Mouse (Mus musculus): ENCODE data around the gene Zbtb38. TPM values are rescaled to one million over a fixed set of nuclear protein-coding genes. Genes with fewer than 3 reads are reported as not detected.

Zbtb38 gene
- polyA plus RNA-seq, 1 experiment from 2014 or later: 7.5 TPM

DNA sequence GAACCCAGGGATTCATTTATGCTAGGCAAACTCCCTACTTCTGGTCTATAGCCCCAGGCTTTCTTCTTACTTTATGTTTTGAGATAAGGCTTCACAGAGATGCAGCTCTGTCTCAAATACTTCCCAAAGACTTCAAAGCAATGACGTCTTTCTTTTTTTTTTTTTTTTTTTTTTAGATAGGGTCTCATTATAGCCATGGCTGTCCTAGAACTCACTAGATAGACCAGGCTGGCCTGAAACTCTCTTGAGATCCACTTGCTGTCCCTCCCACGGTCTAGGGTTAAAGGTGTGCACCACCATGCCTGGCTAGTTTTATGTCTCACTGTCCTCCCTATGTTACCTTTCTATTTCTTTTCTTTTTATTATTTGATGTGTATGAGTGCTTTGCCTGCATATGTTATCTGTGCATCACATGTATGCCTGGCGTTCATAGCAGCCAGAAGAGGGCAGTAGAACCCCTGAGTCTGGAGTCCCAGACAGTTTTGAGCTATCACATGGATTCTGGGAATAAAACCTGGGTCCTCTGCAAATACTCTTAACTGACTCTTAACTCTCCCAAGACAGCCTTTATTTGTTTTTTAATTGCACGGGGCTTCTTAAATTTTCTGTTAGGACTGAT lies 37.9 kb upstream of the Zbtb38 start:
- no peak for DNase-seq
- no peaks in the 10 kb centered on the region for H3K27me3 ChIP-seq (ENCODE audit: insufficient read depth, low read length)
- H3K4me1 ChIP-seq (ENCODE audit: insufficient read depth): peaks cover 2% of the 10 kb centered on the region; the same call in 1 of the 2 replicates
- no peak for ATAC-seq
- TF ChIP-seq CTCF (IDR thresholded peaks at IDR 0.05; ENCODE audit: low read depth) (peak; percentile 52), EP300 (IDR thresholded peaks at IDR 0.05; ENCODE audit: low read depth) (no peak)
- 45% methylated on average over 4 of the region's 4 CpGs for WGBS (ENCODE audit: insufficient replicate concordance)
- no peak overlapping the region for H3K27ac ChIP-seq (ENCODE audit: low read depth)
- H3K4me3 ChIP-seq (ENCODE audit: low read depth, low read length): no peak overlapping the region
- H3K4me2 ChIP-seq (ENCODE audit: low read depth, low read length): no peak overlapping the region
- H3K9me3 ChIP-seq (ENCODE audit: low read length): no peaks in the 10 kb centered on the region
- H3K9ac ChIP-seq (replicated peaks): no peak overlapping the region
- H3K36me3 ChIP-seq (replicated peaks; ENCODE audit: insufficient read depth, low read length): no peaks in the 10 kb centered on the region

DNA sequence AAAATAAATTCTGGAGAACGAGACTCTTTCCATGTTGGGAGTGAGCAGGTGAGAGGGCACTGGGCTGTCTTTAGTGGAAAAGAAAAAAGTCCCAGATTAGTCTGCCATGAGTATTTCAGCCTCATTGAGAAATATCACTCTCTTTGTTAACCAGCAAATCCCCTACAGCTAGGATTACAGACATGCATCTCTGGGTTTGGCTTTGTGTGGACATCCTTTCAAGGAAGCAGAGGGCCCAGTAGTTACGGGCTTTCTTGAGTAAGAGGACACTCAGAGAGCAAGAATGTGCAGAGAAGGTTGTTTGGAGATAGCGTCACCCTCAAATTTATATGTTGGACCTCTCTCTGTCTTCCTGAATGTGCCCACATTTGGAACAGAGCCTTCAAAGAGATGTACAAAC lies 37.3 kb upstream of the Zbtb38 start:
- DNase-seq (no peak), ATAC-seq (no peak)
- Histone ChIP-seq H3K4me3 (ENCODE audit: low read depth, low read length) (no peak overlapping the region), H3K27ac (ENCODE audit: low read depth) (no peak overlapping the region), H3K36me3 (replicated peaks; ENCODE audit: insufficient read depth, low read length) (no peaks in the 10 kb centered on the region), H3K9ac (replicated peaks) (no peak overlapping the region), H3K4me2 (ENCODE audit: low read depth, low read length) (no peak overlapping the region), H3K27me3 (ENCODE audit: insufficient read depth, low read length) (no peaks in the 10 kb centered on the region), H3K4me1 (ENCODE audit: insufficient read depth) (no peaks in the 10 kb centered on the region; the same call in 1 of the 2 replicates), H3K9me3 (ENCODE audit: low read length) (no peaks in the 10 kb centered on the region)
- 67% methylated on average over 3 of the region's 3 CpGs for WGBS (ENCODE audit: insufficient replicate concordance)
- TF ChIP-seq CTCF (IDR thresholded peaks at IDR 0.05; ENCODE audit: low read depth) (no peak), EP300 (IDR thresholded peaks at IDR 0.05; ENCODE audit: low read depth) (no peak)

GRCm38 (mm10) chr9:96787797-96788196 lies 35.2 kb upstream of the Zbtb38 start:
- WGBS (ENCODE audit: insufficient replicate concordance): 37% methylated on average over 10 of the region's 10 CpGs
- ATAC-seq: no peak
- Histone ChIP-seq H3K9ac (replicated peaks) (no peak overlapping the region), H3K9me3 (ENCODE audit: low read length) (no peaks in the 10 kb centered on the region), H3K4me2 (ENCODE audit: low read depth, low read length) (no peak overlapping the region), H3K4me1 (ENCODE audit: insufficient read depth) (peaks cover 2% of the 10 kb centered on the region; the same call in 1 of the 2 replicates), H3K27me3 (ENCODE audit: insufficient read depth, low read length) (no peaks in the 10 kb centered on the region), H3K27ac (ENCODE audit: low read depth) (no peak overlapping the region), H3K36me3 (replicated peaks; ENCODE audit: insufficient read depth, low read length) (no peaks in the 10 kb centered on the region), H3K4me3 (ENCODE audit: low read depth, low read length) (no peak overlapping the region)
- TF ChIP-seq CTCF (IDR thresholded peaks at IDR 0.05; ENCODE audit: low read depth) (no peak), EP300 (IDR thresholded peaks at IDR 0.05; ENCODE audit: low read depth) (no peak)
- no peak for DNase-seq

GRCm38 (mm10) chr9:96785871-96786342 lies 33.3 kb upstream of the Zbtb38 start:
- no peak for DNase-seq
- WGBS (ENCODE audit: insufficient replicate concordance): 26% methylated on average over 9 of the region's 9 CpGs
- Histone ChIP-seq H3K4me3 (ENCODE audit: low read depth, low read length) (no peak overlapping the region), H3K9ac (replicated peaks) (no peak overlapping the region), H3K27ac (ENCODE audit: low read depth) (no peak overlapping the region), H3K4me2 (ENCODE audit: low read depth, low read length) (no peak overlapping the region), H3K27me3 (ENCODE audit: insufficient read depth, low read length) (no peaks in the 10 kb centered on the region), H3K9me3 (ENCODE audit: low read length) (no peaks in the 10 kb centered on the region), H3K36me3 (replicated peaks; ENCODE audit: insufficient read depth, low read length) (no peaks in the 10 kb centered on the region), H3K4me1 (ENCODE audit: insufficient read depth) (peaks cover 2% of the 10 kb centered on the region; the same call in 1 of the 2 replicates)
- TF ChIP-seq EP300 (IDR thresholded peaks at IDR 0.05; ENCODE audit: low read depth) (no peak), CTCF (IDR thresholded peaks at IDR 0.05; ENCODE audit: low read depth) (no peak)
- no peak for ATAC-seq

- H3K36me3 ChIP-seq (replicated peaks; ENCODE audit: insufficient read depth, low read length): no peaks in the 10 kb centered on the region
- no peak overlapping the region for H3K4me3 ChIP-seq (ENCODE audit: low read depth, low read length)
- H3K9me3 ChIP-seq (ENCODE audit: low read length): no peaks in the 10 kb centered on the region
- H3K9ac ChIP-seq (replicated peaks): no peak overlapping the region
- H3K4me1 ChIP-seq (ENCODE audit: insufficient read depth): peaks cover 2% of the 10 kb centered on the region; the same call in 1 of the 2 replicates
- WGBS (ENCODE audit: insufficient replicate concordance): 30% methylated on average over 3 of the region's 3 CpGs
- TF ChIP-seq CTCF (IDR thresholded peaks at IDR 0.05; ENCODE audit: low read depth): no peak
- TF ChIP-seq EP300 (IDR thresholded peaks at IDR 0.05; ENCODE audit: low read depth): no peak
- DNase-seq (no peak), ATAC-seq (no peak)
- no peak overlapping the region for H3K4me2 ChIP-seq (ENCODE audit: low read depth, low read length)
- H3K27ac ChIP-seq (ENCODE audit: low read depth): no peak overlapping the region
- H3K27me3 ChIP-seq (ENCODE audit: insufficient read depth, low read length): no peaks in the 10 kb centered on the region
These were observed 32.6 kb upstream of the Zbtb38 start for GRCm38 (mm10) chr9:96785187-96785586.

DNA sequence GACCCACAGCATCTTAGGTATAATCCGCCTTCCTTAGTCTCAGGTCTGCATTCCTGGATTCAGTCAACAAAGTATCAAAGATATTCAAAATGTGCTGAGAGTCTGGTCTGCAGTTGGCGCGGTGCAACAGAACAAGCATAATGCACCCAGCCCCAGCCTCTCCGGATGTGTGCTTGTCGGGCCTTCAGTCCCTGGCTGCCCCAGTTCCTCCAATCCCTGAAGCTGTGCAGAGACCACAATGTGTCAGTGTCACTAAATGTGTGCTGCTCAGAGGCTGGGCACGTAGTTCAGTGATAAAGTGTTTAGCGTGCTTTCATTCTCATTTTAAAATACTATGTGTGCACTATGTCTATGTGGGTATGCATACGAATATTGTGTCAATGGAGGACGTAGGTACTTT lies 31.0 kb upstream of the Zbtb38 start:
- DNase-seq (no peak), ATAC-seq (no peak)
- Histone ChIP-seq H3K4me2 (ENCODE audit: low read depth, low read length) (no peak overlapping the region), H3K4me3 (ENCODE audit: low read depth, low read length) (no peak overlapping the region), H3K4me1 (ENCODE audit: insufficient read depth) (peaks cover 2% of the 10 kb centered on the region; the same call in 1 of the 2 replicates), H3K27me3 (ENCODE audit: insufficient read depth, low read length) (no peaks in the 10 kb centered on the region), H3K27ac (ENCODE audit: low read depth) (no peak overlapping the region), H3K9ac (replicated peaks) (no peak overlapping the region), H3K9me3 (ENCODE audit: low read length) (no peaks in the 10 kb centered on the region), H3K36me3 (replicated peaks; ENCODE audit: insufficient read depth, low read length) (no peaks in the 10 kb centered on the region)
- TF ChIP-seq CTCF (IDR thresholded peaks at IDR 0.05; ENCODE audit: low read depth) (no peak), EP300 (IDR thresholded peaks at IDR 0.05; ENCODE audit: low read depth) (no peak)
- 64% methylated on average over 9 of the region's 9 CpGs for WGBS (ENCODE audit: insufficient replicate concordance)
